ENCODE assay signal across 8 mouse cellular contexts in the genomic region with DNA sequence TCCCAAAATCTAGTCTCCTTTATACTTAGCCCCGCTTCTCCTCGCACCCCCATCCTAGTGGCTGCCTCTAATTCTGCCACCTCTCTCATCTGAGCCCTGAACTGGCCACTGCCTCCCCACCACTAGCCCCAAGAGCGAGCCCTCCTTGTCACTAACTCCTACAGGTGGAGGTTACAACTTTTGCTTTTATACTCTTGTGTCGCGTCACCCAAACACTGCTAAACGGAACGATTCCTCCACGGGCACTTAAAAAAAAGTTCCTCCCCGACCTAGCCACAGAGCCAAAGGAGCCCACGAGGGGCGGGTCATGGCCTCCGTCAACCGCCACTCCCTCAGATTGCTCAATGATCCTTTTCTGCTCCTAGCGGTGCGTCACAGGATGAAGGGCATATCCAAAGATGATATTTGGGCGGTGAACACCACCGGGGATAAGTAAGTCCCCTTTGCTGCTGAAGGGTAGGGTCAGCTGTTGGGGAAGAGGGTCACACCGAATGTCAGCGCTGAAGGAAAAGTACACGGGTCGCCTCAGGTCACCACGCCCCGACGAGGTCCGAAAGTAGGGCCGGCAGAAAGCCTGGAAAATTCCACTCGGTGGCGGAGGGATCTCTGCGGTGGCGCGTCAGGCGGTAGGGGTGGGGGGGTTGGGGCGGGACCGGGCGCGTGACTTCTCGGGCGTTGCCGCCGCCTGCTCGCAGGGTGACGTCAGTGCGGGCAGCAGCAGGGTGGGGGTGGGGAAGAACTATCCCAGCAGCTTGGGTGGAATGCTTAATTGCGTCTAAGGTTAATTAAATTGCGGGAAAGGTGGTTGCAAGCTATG. TPM values are rescaled to one million over a fixed set of nuclear protein-coding genes. Genes with fewer than 3 reads are reported as not detected.
DNase-seq lines count a peak whose midpoint lies in the region; ATAC-seq lines count a peak whose summit lies in the region.

No protein-coding gene starts in this region.

- ATAC-seq in frontal cortex, adult (ENCODE audit: low TSS enrichment) = no peak
- 0 out of 2 replicates have a peak, but pooled peaks have one; percentile 1 for ATAC-seq in embryonic facial prominence, embryonic 12.5 days (ENCODE audit: insufficient number of reproducible peaks, insufficient read depth, low FRiP score, low TSS enrichment)
- peak; percentile 55 for ATAC-seq in kidney, embryonic 14.5 days (ENCODE audit: low FRiP score, low TSS enrichment)
- peak; percentile 37; the same call in 1 of the 2 replicates for ATAC-seq in limb, embryonic 15.5 days (ENCODE audit: insufficient number of reproducible peaks, low FRiP score, low TSS enrichment, low read depth)

- H3K4me2 ChIP-seq in embryonic facial prominence, embryonic 12.5 days (replicated peaks) = peak overlapping the region; percentile 53
- H3K4me2 ChIP-seq in kidney, embryonic 14.5 days (replicated peaks; ENCODE audit: low read depth, low read length) = peak overlapping the region; percentile 66
- H3K4me2 ChIP-seq in limb, embryonic 15.5 days = peak overlapping the region; percentile 57

- H3K36me3 ChIP-seq in embryonic facial prominence, embryonic 12.5 days = no peaks in the 10 kb centered on the region
- no peaks in the 10 kb centered on the region for H3K36me3 ChIP-seq in kidney, embryonic 14.5 days (ENCODE audit: control insufficient read depth, insufficient read depth, low read length)
- H3K36me3 ChIP-seq in limb, embryonic 15.5 days = no peaks in the 10 kb centered on the region

- no peaks in the 10 kb centered on the region for H3K27me3 ChIP-seq in embryonic facial prominence, embryonic 12.5 days
- H3K27me3 ChIP-seq in kidney, embryonic 14.5 days (ENCODE audit: control insufficient read depth, insufficient read depth, low read length) = no peaks in the 10 kb centered on the region
- H3K27me3 ChIP-seq in limb, embryonic 15.5 days = no peaks in the 10 kb centered on the region

- no peaks in the 10 kb centered on the region for H3K9me3 ChIP-seq in embryonic facial prominence, embryonic 12.5 days
- H3K9me3 ChIP-seq in kidney, embryonic 14.5 days (ENCODE audit: control insufficient read depth, low read length) = no peaks in the 10 kb centered on the region
- no peaks in the 10 kb centered on the region for H3K9me3 ChIP-seq in limb, embryonic 15.5 days

- peak; percentile 77 to 90 for DNase-seq in frontal cortex, adult 2 months (ENCODE audit: extremely low spot score in 1 of 2, low spot score in 1 of 2)
- DNase-seq in heart, adult 9 months (ENCODE audit: low spot score in 2 of 2) = peak; percentile 98 to 99
- peak; percentile 94 to 96 for DNase-seq in monocyte, adult 2 months (ENCODE audit: low read depth in 1 of 2, low spot score in 2 of 2)
- peak; percentile 92 to 93 for DNase-seq in spleen, postnatal 36 days (ENCODE audit: low spot score in 2 of 2)

- H3K27ac ChIP-seq in embryonic facial prominence, embryonic 12.5 days = peak overlapping the region; percentile 95
- H3K27ac ChIP-seq in kidney, embryonic 14.5 days (ENCODE audit: low read depth, low read length) = peak overlapping the region; percentile 99
- peak overlapping the region; percentile 97 for H3K27ac ChIP-seq in limb, embryonic 15.5 days

- H3K4me1 ChIP-seq in embryonic facial prominence, embryonic 12.5 days = peaks cover 66% of the 10 kb centered on the region
- peaks cover 81% of the 10 kb centered on the region for H3K4me1 ChIP-seq in kidney, embryonic 14.5 days (ENCODE audit: control insufficient read depth, insufficient read depth, low read length)
- peaks cover 81% of the 10 kb centered on the region for H3K4me1 ChIP-seq in limb, embryonic 15.5 days

- 5% methylated on average over 45 of the region's 45 CpGs for WGBS in embryonic facial prominence, embryonic 12.5 days
- 3% methylated on average over 45 of the region's 45 CpGs for WGBS in kidney, embryonic 14.5 days
- WGBS in limb, embryonic 15.5 days = 3% methylated on average over 45 of the region's 45 CpGs

- H3K4me3 ChIP-seq in embryonic facial prominence, embryonic 12.5 days = peak overlapping the region; percentile 32
- H3K4me3 ChIP-seq in kidney, embryonic 14.5 days (ENCODE audit: low read length) = peak overlapping the region; percentile 34
- peak overlapping the region; percentile 39 for H3K4me3 ChIP-seq in limb, embryonic 15.5 days

- peak overlapping the region; percentile 35; the same call in 1 of the 2 replicates for H3K9ac ChIP-seq in embryonic facial prominence, embryonic 12.5 days
- H3K9ac ChIP-seq in kidney, embryonic 14.5 days (ENCODE audit: low read depth, low read length) = peak overlapping the region; percentile 60
- H3K9ac ChIP-seq in limb, embryonic 15.5 days = peak overlapping the region; percentile 35

RNA-seq across cellular contexts. Expression of a gene that starts 29.5 kb away (rescaled TPM):
- 13.1 and 15.6 TPM in 2 replicates for polyA plus RNA-seq in frontal cortex, adult 2 months (2012; rRNA removed)
- 35.3 and 41.4 TPM in 2 replicates for polyA plus RNA-seq in embryonic facial prominence, embryonic 12.5 days (2016; fragmentation: Nextera tagmentation; extraction: Ambion mirVana)
- 17.4 and 26.5 TPM in 2 replicates for polyA plus RNA-seq in kidney, embryonic 14.5 days (2014; fragmentation: Nextera tagmentation; extraction: Ambion mirVana)
- 28.4 and 31.3 TPM in 2 replicates for polyA plus RNA-seq in limb, embryonic 15.5 days (2015; fragmentation: Nextera tagmentation; extraction: Ambion mirVana)

RNA-seq across cellular contexts. Expression of a gene that starts 32.1 kb away (rescaled TPM):
- polyA plus RNA-seq in frontal cortex, adult 2 months (2012; rRNA removed) = 7.8 and 8.7 TPM in 2 replicates
- polyA plus RNA-seq in embryonic facial prominence, embryonic 12.5 days (2016; fragmentation: Nextera tagmentation; extraction: Ambion mirVana) = 2.0 and 3.1 TPM in 2 replicates
- 3.3 and 3.5 TPM in 2 replicates for polyA plus RNA-seq in kidney, embryonic 14.5 days (2014; fragmentation: Nextera tagmentation; extraction: Ambion mirVana)
- polyA plus RNA-seq in limb, embryonic 15.5 days (2015; fragmentation: Nextera tagmentation; extraction: Ambion mirVana) = 3.4 and 5.2 TPM in 2 replicates

RNA-seq across cellular contexts. Expression of a gene that starts 48.4 kb away (rescaled TPM):
- 4.6 and 4.9 TPM in 2 replicates for polyA plus RNA-seq in frontal cortex, adult 2 months (2012; rRNA removed)
- 5.3 and 6.3 TPM in 2 replicates for polyA plus RNA-seq in embryonic facial prominence, embryonic 12.5 days (2016; fragmentation: Nextera tagmentation; extraction: Ambion mirVana)
- 2.9 and 4.0 TPM in 2 replicates for polyA plus RNA-seq in kidney, embryonic 14.5 days (2014; fragmentation: Nextera tagmentation; extraction: Ambion mirVana)
- 3.1 TPM in 2 replicates for polyA plus RNA-seq in limb, embryonic 15.5 days (2015; fragmentation: Nextera tagmentation; extraction: Ambion mirVana)
